Mouse (Mus musculus) left cerebral cortex, adult 9 months (tissue): ENCODE measurements around the gene Sdr42e1.

Experiments
- DNase-seq, 2 experiments: peaks; one replicate each; pipeline ENCODE4 v3.0.0; 2022; ENCODE audit warnings: low spot score in 2 of 2

The Sdr42e1 gene

DNA sequence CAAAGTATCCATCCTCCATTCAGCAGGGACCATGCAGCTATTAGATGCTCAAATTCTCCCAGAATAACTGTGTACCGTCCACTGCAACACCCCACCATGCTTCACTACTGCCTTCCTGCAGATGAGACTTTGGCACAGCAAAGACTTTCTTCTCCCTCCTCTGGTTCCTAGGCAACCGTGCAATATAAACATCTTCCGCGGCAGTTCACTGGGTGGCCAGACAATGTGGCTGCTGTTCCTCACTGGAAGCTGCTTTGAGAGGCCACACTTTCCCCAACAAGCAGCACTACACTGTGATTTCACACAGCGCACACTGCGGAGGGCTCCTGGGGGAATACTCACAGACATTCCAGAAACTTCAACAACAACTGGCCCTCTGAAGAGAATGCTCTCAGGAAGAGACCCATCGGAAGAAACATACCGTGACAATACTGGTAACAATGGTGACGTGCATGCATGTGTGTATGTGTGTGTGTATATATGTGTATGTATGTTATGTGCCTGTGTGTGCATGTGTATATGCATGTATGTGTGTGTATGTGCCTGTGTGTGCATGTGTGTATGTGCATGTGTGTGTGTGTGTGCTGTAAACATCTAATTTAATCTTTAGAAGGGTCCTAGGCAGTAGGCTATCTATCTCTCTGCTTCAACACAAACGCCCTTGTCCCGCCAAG, 13.0 kb downstream of the Sdr42e1 start:
- peak in 1 of 2 experiments; percentile 34 for DNase-seq

DNA sequence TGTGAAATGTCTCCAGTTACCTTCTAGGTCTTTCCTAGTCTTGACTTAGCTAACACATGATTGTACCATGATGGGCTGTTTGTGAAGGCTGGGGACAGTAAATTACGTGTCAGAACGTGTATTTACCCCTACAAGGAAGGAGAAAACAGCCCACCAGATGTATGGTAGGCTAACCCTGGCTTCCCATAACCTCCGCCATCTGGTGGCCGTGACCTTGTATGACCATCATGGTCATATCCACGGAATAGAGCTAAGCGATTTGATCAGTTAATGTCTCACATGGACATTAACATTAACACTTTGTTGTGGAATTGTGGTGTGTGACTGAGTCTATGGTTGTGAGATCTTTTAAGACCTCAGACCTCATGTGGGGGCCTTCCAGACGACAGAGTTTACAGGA, 14.5 kb downstream of the Sdr42e1 start:
- no peak for DNase-seq

DNA sequence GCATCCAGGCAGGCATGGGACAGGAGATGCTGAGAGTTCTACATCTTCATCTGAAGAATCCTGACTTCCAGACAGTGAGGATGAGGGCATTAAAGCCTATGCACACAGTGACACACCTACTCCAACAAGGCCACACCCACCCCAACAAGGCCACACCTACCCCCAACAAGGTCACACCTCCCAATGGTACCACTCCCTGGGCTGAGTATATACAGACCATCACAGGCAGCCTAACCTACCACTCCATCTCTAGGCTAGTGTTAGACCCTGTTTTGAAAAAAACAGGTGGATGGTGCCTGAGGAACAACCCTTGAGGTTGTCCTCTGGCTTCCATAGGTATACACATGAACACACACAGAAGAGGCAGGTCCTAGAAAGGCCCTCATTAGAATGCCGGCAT, 21.2 kb downstream of the Sdr42e1 start:
- no peak for DNase-seq

DNA sequence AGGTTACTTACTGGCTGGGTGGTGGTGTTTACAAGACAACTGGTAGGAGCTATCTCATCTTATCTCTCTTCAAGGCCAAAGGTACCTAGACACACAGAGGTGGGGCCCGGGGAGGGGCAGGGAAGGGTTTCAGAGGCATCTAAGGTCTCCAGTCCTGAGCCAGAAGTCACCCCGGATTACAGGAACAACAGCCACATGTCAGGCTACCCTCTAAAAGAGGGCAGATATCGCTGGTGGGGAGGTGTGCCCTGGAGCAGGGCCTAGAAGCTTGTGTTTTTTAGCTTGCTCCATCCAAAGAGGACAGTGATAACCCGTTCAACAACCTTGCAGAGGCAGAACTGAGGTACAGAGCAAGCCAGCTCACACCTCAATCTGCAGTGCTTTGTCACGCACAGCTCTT, 27.0 kb downstream of the Sdr42e1 start:
- no peak for DNase-seq

DNA sequence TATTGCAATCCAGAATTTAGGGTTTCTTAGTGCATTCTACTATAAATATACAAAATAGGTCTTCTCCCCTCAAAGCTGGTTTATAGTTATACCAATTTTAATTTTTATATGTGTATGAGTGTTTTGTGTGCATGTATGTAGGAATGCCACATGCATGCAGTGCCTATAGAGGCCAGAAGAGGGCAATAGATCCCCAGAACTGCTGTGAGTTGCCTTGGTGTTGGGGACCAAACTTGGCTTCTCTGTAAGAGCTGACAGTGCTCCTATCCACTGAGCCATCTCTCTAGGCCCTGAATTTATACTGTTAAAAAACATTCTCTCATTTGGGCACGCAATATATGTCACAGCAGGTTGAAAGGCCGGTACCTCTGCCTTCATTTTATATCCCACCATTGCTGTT, 27.5 kb downstream of the Sdr42e1 start:
- DNase-seq, result peak in 1 of 2 experiments; percentile 59

GRCm38 (mm10) chr8:117645486-117645885, 28.0 kb downstream of the Sdr42e1 start:
- no peak for DNase-seq

GRCm38 (mm10) chr8:117639631-117640030, 33.9 kb downstream of the Sdr42e1 start:
- no peak for DNase-seq

DNA sequence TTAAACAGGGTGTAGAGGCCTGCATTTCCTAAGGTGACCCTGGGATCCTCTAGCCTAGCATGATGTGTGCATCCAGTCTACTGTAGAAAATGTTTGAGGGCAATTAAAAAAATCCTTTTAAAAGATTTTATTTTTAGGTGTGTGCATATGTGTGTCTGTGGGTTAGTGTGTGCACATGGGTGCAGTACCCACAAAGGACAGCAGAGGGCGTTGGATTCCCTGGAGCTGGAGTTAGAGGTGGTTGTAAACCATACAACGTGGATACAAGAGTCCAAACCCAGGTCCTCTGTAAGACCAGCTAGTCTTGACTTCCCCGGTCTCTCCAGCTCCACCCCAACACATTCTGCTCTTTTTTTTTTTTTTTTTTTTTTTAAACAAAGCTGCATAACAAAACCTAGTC, 36.0 kb downstream of the Sdr42e1 start:
- no peak for DNase-seq

- DNase-seq, result no peak
These were observed 39.1 kb downstream of the Sdr42e1 start for GRCm38 (mm10) chr8:117634406-117634805.

- no peak for DNase-seq
These were observed 41.0 kb downstream of the Sdr42e1 start for GRCm38 (mm10) chr8:117632532-117632931.

DNA sequence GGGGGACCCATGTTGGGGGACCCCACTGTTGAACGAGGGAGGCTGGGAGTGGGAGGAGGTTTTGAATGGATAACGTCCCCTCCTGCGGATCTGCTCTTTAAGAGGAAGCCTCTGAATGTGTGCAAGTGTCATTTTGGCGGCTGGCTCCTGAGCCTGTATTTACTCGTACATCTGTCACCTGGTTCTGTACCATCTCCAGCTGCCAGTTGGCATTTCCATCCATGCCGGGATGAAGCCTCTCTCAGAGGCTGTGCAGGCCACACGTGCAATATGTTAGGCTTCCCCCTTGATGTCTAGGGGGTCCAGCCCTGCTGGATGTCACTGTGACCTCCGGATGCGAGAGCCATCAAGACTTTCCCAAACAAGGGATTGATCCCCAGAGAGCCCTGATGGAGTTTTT, 46.4 kb downstream of the Sdr42e1 start:
- DNase-seq, result no peak

DNA sequence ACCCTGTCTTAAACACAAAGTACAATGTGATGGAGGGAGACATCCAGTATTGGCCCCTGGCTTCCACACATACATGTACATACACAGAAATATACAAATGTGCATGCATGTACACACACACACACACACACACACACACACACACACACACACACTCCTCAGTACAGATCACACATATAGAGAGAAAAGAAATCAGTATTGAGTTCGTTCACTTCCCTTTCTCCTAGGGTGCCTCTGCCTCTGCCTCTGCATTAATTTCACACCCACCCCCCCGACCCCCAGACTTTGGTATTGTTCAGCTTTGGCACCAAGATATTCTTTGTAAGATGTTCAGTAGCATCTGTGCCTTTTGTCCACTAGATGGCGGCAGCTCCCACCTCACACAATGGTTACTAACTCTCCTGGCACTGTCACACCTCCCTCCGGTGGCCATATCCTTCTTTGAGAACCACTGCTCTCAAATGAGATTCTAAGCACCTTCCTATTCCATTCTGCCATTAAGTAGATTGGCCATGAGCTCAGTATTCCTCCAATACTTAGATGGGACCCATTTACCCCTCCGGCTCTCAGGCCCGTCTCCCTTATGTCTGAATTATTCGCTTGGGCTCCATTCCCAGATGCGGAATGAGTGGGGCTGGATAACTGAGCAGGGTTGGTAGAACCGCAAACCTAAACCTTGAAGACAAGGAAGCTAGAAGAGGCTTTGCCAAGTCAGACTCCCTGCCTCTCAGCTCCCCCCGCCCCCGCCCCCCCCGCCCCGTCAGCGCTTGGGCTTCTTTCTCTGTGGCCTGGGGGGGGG, 47.2 kb downstream of the Sdr42e1 start:
- peak in 1 of 2 experiments; percentile 63 for DNase-seq

DNA sequence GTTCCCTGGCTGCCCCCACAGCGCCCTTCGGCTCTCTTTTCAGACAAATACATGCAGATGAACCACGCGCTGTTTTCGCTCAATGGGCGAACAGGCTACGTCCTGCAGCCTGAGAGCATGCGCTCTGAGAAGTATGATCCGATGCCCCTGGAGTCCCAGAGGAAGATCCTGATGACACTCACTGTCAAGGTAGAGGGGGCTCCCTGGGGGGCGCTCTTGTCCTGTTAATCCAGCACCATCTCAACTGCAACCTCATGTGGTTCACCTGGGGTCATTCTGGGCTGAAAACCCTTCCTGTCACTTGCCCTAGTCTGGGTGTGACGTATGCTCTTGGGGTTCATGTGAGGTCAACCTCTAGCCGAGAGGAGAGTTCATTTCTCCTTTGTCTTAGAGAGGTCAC, 60.6 kb downstream of the Sdr42e1 start:
- no peak for DNase-seq
